Mouse (Mus musculus) stomach, embryonic 16.5 days (tissue): ENCODE results near the gene Dennd4a. TPM values are rescaled to one million over a fixed set of nuclear protein-coding genes. Genes with fewer than 3 reads are reported as not detected.

Experiments used
- polyA plus RNA-seq: library from polyadenylated mRNA; unstranded; fragments of >200 nt; fragmentation: Nextera tagmentation; extraction: Ambion mirVana; gene quantifications from 2 replicates; pipeline ENCODE4 v1.2.1, GENCODE M21; 2015

Gene Dennd4a
- polyA plus RNA-seq, 1 experiment from 2014 or later: 8.3 TPM

Other genes with a start within 250 kb of the Dennd4a start
- gene Rab11a, start 73.6 kb upstream of the Dennd4a start, polyA plus RNA-seq: 535 and 653 TPM in 2 replicates
- gene Slc24a1, start 140.3 kb downstream of the Dennd4a start, polyA plus RNA-seq: 0.06 and 0.11 TPM in 2 replicates
- gene Ints14, start 149.6 kb downstream of the Dennd4a start, polyA plus RNA-seq: 46.2 and 46.5 TPM in 2 replicates
- 93.0 and 104 TPM in 2 replicates for gene Hacd3, start 210.4 kb downstream of the Dennd4a start, polyA plus RNA-seq
- 37.0 and 37.5 TPM in 2 replicates for gene Dpp8, start 221.1 kb downstream of the Dennd4a start, polyA plus RNA-seq